Mouse (Mus musculus) adrenal gland, postnatal 14 days (tissue): Measurements from ENCODE around the gene Mrpl48. TPM values are rescaled to one million over a fixed set of nuclear protein-coding genes. Genes with fewer than 3 reads are reported as not detected.
"Not testable (repeated sequence)": the region's sequence is repeated elsewhere in the genome, so short reads cannot be mapped to it uniquely, and the experiment has no call there.

Experiments used
- DNase-seq: peaks from one replicate; pipeline ENCODE4 v3.0.0; 2021; ENCODE audit warnings: mixed read lengths
- total RNA-seq: library from RNA; stranded (reverse); gene quantifications from 2 replicates; pipeline ENCODE4 v1.2.3, GENCODE M21; 2021

Gene Mrpl48
- total RNA-seq, 1 experiment from 2014 or later = 59.8 TPM

DNA sequence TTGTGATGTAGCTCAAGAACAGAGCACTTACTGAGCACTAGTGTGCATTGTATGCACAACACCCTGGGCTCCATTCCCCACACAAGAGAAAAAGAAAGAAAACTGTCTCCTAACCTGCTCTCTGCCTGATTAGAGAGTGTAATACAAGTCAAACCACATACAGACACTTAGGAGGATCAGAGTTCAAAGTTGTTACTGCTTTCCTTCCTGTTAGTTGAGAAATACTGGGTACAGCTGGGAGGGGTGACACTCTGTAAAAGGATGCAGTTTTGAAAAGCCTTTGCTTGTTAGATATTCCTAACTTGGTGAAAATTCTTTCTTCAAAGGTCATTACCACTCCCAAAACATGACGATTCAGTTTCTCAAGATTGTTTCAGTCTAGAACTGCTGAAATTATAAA lies 18.3 kb downstream of the Mrpl48 start:
- DNase-seq = no peak

DNA sequence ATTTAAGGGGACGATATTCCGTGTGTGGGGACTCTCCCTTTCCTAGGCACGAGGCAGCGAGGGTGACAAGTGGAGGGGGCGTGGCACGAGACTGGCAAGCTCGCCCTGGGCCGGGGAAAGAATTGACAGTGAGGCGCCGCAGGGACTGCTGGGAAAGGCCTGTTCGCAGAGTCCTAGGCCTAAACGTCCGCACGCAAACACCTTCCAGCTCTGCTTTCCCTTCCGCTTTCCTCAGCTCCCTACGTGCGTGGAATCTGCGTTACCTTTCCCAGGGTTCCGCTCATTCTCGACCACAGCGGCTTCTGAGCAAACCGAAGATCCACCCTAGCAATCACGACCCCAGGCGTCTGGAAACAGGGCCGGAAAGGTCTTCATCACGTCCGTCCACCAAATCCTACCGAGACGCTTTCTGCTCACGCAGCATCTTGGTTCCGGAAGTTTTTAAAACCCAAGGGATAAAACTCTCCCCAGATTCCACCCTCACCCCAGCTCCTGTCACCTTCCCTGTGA lies 25.3 kb downstream of the Mrpl48 start:
- DNase-seq = peak; percentile 95

DNA sequence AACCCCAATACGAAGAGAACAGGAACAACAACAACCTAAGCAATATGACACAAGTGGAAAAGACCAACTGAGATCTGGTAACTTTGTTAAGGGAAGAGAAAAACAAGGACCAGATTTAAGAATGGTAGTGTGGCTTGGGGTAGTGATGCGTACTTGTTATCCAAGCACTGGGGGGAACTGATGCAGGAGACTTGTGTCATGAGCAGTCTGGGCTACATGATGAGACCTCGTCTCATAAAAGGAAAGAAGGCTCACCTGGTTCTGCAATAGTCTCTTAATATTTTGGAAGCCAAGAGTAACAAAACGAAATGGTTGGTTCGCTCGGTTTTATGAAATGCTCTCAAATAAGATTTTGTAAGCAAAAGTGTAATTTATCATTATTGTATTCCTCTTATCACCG lies 25.9 kb downstream of the Mrpl48 start:
- DNase-seq = no peak

DNA sequence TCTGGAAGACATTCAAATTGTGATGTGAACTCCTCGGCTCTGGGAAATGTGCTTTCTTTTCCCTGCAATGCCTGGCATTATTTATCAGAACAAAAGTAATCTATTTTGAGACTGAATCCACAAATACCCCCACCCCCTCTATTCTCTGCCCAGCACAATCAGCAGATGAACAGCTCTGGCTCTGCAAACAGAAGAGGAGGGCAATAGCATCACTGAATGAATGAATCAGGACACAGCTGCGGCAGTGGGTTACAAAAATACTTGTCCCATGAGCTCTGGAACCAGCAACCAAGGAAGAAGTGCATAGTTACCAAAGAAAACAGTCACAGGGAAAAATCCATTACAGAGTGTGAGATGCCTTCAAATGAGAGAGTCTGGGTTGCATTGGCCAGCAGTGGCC lies 29.3 kb downstream of the Mrpl48 start:
- no peak for DNase-seq

DNA sequence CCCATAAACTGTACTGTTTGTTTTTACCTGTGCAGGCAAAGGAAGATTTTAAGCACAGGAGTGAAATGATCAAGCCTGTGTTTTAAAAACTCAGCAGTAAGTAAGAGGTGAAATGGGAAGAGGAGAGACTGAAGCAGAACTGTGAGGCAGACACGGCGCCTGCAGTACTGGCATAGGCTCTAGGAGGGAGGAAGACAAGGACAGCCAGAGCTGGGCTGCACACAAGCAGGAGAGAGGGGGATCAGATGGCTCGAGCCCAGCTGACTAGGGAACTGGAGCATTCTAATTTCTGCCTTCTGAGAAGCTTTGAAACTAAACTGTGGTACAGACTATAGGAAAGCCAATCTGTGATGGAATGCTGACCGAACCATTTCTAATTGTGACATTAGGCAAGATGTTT lies 35.4 kb downstream of the Mrpl48 start:
- no peak for DNase-seq

DNA sequence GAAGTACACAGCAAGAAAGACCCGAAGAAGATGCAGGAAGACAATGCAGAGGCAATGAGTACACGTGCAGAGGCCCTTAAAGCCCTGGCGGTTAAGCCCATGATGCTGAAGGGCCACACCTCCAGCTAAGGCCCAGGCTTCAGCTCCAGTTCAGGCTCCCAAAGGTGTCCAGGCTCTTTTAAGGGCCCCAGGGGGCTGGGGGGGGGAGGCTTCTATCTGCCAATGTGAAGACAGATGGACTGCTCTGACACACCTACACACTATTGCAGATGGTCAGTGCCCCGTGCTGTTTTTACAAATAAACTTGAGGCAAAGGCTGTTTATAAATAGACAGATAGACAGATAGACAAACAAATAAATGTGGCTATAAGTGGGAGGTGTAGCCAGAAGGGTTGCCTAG lies 36.0 kb downstream of the Mrpl48 start:
- no peak for DNase-seq

DNA sequence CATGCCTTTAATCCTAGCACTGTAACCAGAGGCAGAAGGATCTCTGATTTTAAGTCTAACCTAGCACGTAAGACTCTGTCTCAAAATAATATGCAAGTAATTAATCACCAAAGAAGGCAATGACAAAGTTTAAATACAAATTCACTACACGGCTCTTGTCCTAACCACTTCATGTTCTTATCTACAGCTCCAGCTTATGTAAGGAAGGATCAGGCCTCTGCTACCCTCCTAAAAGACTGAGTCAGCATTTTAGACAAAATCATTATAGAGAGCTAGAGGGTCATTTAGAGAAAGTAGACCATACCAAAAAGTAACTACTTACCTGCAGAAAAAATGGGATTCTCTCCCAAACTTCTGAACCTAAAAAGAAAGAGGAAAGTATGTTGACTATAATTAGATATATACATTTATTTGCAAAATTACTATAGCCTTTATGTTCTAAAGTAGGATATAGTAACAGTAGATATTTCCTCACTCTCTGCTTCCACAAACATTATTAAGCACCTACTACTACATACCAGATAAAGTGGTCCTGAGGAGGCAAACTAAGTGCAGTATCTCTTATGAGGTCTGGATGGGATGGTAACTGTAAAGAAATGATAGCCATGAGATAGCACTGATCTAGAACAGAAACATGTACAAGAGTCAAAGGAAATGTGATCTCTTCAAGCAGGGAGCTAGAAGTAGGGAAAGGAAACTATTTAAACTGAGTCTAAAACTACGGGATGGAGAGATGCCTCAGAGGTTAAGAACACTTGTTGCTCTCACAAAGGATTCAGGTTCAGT lies 37.0 kb downstream of the Mrpl48 start:
- no peak for DNase-seq

DNA sequence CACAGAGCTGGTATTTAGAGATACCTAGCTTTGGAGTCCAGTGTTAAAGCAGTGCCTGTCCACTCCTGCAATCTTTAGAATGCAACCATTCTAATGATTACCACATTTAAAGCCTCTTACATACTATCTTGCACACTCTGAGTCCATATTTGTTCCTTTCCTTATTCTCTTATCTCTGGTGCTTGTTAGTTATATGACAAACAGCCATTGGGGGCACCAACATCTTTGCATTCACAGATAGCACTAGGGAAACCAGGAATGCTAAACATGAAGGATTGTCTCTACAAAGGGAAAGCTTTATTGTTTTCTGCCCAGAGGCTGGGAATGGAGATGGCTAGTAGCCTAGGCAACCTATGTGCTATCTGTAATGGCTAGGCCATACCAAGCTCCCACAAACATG lies 38.2 kb downstream of the Mrpl48 start:
- DNase-seq = no peak

DNA sequence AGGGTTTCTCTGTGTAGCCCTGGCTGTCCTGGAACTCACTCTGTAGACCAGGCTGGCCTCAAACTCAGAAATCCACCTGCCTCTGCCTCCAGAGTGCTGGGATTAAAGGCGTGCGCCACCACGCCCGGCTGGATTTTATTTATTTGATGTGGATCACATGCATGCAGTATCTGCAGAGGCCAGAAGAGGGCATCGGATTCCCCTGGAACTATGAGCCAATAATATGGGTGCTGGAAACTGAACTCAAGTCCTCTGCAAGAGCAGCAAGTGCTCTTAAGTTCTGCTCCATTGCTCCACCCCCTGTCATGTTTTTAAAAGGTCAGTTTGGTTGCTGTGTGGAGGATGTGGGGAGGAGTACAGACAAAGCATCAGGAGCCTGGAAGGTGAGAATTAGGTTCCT lies 40.9 kb downstream of the Mrpl48 start:
- not testable (repeated sequence) for DNase-seq

DNA sequence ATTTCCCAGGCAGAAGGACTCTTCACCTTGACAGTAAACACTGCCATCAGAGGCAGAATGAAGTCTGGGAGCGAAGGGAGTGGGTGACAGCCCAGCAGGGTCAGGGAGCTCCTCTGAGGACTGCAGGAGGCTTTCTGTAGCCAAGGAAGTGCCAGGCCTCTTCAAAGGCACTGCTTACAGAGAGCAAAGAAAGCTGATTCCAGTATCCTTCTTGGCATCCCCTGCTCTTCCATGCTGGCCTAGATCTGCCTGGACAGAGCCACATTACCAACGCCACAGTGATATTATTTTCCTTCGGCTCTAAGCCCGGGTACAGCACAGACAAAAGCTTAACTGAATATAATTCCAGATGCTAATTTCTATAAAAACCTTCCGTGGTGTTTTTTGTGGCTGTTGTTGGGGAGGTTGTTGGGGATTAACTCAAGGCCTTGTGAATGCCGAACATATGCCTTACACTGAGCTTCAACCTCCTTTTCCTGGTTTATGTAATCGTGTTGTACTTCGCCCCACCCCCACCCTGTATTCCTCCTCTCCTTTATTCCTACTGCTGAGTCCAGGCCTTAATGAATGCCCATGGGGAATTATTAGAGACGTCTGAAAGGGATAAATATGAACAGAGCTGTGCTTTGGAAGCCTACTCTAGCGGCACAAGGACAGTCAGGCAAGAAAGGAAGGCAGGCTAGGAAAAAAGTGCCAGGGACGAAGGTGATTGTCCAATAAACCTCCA lies 46.1 kb downstream of the Mrpl48 start:
- DNase-seq = no peak

DNA sequence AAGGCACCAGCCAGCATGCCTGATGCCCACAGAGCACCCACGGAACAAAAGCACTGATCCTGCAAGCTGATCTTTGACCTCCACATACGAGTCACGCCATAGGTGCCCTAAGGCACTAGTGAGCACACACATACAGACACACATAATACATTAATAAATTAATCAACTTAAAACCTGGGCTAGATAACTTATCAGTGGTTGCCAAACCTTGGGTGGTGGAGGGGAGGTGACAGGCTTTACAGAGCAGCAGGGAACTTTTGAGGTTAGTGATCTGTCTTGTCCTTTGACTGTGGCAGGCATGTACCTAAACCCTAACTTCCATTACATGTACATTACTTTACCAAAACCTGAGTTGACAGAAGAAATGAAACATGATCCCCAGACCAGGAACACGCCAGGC lies 48.8 kb downstream of the Mrpl48 start:
- no peak for DNase-seq

DNA sequence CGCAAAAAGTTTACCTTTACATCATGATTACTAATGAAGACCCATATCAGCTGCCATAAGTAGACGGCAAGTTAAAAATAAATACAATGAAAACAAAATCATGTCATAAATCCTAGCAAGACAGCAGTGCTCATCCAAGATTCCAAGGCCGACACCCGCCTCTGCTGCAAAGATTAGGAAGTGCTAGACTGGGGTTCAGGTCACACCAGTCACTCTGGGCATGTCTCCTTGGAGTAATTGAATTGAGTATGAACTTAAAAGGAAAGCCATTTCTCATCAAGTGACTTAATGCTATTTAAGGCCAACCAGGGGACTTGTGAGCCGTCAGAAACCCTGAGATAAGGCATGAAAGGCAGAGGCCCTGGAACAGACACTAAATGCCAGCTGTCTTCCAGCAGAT lies 50.9 kb downstream of the Mrpl48 start:
- peak; percentile 43 for DNase-seq

DNA sequence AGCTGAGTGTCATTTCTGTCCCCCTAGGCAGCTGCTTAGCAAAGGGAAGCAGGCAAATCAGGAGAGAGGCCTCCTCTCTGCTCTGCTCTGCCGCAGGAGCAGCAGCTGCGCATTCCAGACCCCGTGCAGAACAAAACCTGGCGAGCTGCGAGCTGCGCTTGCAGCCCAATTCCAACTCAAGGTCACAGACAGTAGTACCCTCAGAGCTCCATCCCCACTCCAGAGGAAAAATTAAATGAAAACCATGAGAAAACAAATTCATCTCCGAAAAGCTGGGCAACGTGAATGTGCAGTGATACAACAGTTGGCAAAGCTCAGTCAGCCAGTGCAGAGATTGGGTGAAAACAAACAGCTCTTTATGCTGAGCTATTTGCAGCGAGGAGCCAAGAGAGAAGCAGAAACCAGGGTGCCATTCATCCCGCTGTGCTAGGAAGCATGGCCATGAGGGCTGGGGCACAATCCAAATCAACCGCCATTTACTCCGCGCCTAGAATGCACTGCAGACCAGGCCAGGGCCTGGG lies 52.6 kb downstream of the Mrpl48 start:
- peak; percentile 37 for DNase-seq

DNA sequence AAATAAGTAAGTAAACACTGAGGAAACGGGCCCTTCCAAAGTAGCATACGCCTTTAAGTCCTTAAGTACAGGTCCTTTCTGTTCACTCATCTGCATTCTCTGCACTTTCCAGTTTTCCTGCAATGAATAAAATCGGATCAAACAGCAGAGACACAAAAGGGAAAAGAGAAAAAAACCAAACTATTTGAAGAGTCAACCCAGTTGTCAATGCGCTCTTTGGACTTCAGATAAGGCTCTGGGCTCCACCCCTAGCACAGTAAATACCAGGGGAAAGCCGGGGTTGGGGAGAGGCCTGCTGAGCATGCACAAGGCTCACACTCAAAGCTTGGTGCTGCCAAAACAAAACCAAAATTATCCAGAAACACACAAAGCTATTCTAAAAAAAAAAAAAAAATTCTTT lies 53.2 kb downstream of the Mrpl48 start:
- no peak for DNase-seq

DNA sequence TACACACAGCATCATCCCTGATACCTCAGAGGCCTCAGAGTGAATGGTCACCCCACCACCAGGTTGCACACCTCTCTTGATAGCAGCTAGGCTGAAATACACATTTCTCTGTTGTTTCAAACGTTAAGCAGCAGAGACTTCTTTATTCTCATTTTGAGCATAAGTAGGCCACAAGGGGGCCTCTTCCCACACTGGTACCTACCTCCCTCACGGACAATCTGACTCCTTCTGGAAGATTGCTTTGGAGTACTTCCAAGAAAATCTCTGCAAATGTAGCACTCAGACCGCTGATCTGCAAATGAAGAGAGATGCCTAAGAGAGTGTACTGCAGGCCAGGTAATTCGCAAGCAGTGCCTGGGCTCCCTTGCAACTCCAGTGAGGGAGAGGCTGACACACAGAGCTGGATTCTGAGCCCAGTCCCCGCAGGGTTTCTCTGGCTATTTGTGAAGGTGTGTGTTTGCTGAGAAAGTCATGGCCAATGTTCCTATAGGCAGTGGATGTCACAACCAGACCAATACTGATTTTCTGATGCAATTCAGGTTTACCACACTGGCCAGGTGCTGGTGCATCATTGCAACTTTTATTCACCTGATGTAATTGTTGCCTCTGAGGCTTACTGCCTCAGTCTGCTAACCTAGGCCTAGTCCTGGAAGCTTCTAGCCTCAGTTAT lies 57.6 kb downstream of the Mrpl48 start:
- peak; percentile 54 for DNase-seq

DNA sequence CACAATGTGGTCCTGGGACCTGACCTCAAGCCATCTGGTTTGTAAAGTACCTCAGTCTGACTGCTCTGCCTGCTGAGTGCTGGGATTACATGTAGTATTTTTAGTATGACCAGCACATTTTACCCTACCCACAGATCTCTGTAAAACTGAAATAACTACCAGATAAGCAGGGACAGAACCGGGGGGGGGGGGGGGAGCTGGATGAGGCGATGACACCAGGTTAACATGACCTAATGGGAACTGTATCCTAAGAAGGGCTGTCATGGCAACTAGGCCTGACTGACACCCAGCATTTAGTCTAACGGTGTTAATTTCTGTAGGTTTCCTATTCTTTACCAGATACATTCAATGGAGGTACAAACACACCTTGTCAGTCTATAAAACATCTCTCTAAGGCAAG lies 58.3 kb downstream of the Mrpl48 start:
- no peak for DNase-seq

DNA sequence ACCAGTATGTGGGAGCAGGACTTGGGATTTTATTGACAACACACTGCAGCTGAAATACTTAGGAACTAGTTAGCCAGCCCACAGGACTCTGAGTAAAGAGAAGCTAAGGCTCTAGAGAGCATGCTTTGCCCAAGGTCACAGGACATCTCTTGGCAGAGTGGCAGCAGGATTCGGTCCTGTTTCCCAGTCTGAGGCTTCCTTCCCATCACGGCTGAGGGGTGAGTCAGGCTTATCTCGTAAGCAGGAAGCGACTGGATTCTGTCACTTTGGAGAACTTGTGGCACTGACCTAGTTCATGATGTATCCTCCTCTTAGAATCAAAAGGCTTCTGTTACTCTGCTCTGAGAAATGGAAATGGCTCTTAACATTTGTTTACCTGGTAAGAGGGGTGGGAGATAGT lies 60.5 kb downstream of the Mrpl48 start:
- DNase-seq = peak; percentile 71

DNA sequence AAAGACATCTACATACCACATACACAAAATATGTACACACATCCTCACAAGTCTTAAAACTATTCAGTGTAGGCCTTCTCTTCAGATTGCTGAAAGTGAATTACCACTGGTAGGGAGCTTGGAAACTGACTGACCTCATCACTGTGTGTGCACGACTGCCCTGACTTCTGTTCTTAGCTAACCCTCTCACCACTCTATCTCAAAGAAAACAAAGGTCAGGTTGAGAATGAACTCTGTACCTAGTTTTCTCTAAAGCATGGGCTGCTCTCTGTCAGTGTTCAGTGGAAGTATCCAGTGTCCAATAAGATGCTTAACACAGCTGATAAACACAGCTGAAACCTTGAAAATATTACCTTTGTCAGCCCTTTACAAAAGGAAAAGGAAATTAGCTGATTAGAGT lies 63.7 kb downstream of the Mrpl48 start:
- no peak for DNase-seq

DNA sequence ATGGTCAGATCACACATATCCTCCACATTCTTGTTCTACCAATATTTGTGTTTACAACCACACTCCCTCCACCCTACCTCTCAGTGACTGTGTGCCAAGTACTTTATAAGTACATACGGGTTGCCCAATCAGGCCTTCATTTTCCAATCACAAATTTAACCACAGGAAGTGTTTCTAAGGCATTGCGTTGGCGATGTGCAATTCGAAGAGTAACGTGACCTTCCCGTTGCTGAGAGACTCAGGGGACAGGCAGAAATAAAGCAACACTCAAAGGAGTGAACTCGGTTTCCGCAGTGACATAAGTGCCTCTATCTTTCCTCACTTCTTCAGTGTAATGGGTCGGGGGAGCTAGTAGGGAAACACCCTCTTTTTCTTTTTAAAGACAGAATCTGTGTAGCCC lies 68.6 kb downstream of the Mrpl48 start:
- no peak for DNase-seq

DNA sequence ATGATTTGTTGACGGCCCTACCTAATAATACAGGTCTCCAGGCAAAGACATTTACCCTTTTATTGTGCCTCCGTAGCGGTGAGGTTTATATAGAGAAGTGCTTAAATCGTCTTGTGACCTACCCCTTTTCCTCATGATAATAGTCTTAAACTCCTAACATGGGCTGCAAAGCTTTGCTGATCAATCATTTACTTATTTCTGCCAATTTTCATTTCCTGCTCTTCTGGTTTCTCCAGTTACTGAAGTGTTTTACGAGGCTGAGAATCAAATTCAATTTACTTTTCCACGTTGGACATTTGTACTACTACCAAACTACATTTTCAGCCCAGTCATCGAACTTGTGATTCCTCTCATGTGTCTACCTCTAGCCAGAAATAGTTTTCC lies 70.6 kb downstream of the Mrpl48 start:
- DNase-seq = no peak

DNA sequence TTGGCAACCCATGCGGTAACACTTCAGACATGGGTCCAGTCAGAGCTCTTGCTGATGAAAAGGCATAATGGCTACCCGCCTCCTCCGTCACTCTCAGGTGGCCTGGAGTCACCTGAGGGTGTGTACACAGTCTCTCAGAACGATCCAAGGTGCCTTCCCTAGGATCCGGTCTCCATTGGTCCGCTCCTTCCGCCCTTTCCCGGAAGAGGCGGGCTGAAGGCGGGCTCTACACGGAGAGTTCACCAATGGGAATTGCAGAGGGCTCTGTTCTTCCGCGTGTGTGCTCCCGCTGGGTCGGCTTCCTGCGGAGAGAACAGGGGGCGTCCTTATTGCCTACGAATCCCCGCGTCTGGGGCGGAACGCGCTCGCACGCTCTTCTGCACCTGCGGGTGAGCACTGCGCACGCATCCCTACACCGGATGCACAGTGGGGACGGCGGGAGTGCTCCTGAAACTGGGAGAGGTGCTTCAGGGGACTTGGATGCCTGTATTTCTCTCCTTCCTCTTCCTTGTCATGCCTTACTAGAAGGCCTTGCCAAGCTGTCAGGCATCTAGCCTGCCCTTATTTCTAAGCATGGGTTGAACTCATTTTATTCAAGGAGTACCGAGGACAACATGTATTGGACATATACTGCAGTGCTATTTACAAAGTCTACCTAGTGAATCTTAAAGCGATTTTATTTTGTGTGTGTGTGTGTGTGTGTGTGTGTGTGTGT lies 71.1 kb downstream of the Mrpl48 start, which contains the start of gene Coa4:
Gene Coa4 (plus strand): TSS at position 268 of the 715 bp plus-strand sequence.
- DNase-seq = peak; percentile 91

DNA sequence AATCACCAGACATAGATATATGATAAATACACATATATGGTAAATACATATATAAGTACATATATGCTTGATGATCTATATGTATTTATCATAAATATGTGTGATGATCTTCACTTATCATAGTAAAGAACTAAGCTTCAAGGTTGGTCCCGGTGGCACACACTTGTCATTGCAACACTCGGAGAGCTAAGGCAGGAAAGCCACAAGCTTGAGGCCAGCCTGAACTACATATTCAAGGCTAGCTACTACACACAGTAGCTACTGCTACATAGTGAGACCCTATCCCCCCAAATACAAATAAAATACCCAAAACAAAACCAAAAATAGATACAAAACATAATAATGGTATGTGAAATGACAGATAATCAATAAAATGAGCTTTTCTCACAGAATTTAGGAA lies 72.3 kb downstream of the Mrpl48 start:
- no peak for DNase-seq
